Mouse (Mus musculus): Measurements from ENCODE around the gene Fjx1. TPM values are rescaled to one million over a fixed set of nuclear protein-coding genes. Genes with fewer than 3 reads are reported as not detected.

Gene Fjx1
- polyA plus RNA-seq, 1 experiment from 2014 or later = 17.2 TPM

Other genes starting within 250 kb of the Fjx1 start
- gene Trim44, start 44.7 kb downstream of the Fjx1 start, polyA plus RNA-seq (2014; fragmentation: Nextera tagmentation; extraction: Ambion mirVana) = 44.3 and 44.6 TPM in 2 replicates
- 0.38 and 1.8 TPM in 2 replicates for gene Pamr1, start 97.5 kb upstream of the Fjx1 start, polyA plus RNA-seq (2014; fragmentation: Nextera tagmentation; extraction: Ambion mirVana)
- 16.6 and 19.8 TPM in 2 replicates for gene Slc1a2, start 206.2 kb upstream of the Fjx1 start, polyA plus RNA-seq (2014; fragmentation: Nextera tagmentation; extraction: Ambion mirVana)